Mouse (Mus musculus): ENCODE measurements around the gene Zmat3.

GRCm38 (mm10) chr3:32366246-32366734, 476 bp upstream of the Zmat3 start:
- TF ChIP-seq CTCF (IDR thresholded peaks at IDR 0.05; ENCODE audit: low read depth, low read length) (no peak), POLR2A (IDR thresholded peaks at IDR 0.05; ENCODE audit: insufficient read depth, low read length) (no peak), EP300 (IDR thresholded peaks at IDR 0.05; ENCODE audit: insufficient read depth, low read depth, low read length) (no peak)
